Mouse (Mus musculus) gastrocnemius, adult 8-10 months (tissue): ENCODE results near the gene Scn5a. TPM values are rescaled to one million over a fixed set of nuclear protein-coding genes. Genes with fewer than 3 reads are reported as not detected.

Source experiments
- DNase-seq, 2 experiments: peaks; one replicate each; pipeline ENCODE4 v3.0.0; 2022; ENCODE audit warnings: low spot score in 2 of 2
- total RNA-seq, 4 experiments: library from RNA; stranded (reverse); gene quantifications; 2 replicates each; pipeline ENCODE4 v1.2.4; 2022

Scn5a gene
- total RNA-seq, 4 experiments from 2014 or later, result 0.05 to 0.17 (median 0.15) TPM

DNA sequence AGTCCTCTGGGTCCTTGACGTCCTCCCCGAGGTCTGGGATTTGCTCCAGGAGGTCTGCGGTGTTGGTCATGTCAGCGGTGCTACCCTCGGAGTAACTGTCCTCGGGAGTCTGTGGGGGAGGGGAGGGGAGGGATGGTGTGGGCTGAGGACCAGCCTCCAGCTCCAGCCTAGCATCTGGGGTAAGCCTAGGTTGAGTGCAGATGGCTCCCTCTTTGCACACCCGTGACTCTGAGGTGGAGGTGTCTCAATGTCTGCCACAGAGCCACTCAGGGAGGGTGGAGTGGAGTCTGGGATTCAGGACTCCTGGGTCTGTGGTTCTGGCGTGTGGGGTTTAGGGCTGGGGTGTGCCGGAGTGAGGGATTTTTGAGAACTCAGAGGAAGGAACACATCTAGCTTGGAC lies 65.8 kb downstream of the Scn5a start:
- no peak for DNase-seq

DNA sequence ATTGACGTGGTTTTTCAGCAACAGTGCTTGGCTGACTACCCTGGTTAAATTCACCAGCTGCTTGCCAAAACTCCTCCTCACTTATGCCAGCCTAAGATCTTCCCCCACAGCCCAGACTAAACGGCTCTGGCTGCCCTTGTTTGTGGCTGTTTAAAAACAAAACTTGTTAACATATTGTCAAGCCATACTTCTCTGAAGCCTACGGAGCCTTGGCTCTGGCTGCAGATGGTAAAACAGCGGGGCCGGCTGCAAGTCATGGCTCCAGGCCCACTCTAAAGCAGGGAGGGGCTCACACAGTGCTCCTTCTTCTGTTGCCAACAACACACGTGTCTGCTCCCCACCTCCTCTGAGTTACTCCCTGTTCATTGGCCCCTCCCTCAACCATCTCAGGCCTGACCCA lies 67.9 kb downstream of the Scn5a start:
- no peak for DNase-seq

DNA sequence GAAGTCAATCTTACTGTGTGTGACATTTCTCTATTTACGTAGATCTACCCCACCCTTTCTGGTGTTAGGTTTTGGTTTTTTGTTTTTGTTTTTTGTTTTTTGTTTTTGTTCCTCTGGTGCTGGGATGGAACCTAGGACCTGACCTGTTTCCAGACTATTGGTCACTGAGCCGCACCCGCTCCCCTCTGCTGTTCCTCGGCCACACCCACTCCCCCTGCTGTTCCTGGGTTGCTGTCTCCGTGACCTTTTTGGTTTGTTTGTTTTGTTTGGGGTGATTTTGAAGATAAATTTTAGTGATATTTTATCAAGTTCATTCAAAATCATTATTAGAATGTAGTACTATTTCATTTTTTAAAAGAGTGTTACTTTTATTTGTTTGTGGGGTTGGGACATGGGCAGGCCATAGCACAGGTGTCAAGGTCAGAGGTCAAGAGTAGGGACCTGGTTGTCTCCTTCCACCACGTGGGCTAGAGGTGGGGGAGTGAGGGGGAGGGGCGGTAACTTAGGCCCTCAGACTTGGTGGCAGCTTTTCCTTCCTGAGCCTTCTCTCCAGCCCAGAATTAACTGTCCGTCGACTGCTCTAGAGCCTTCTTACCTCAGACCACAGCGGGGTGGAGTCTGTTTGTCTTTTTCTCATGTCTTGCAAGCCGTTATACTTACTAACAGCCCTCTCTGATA lies 73.7 kb downstream of the Scn5a start:
- no peak for DNase-seq

DNA sequence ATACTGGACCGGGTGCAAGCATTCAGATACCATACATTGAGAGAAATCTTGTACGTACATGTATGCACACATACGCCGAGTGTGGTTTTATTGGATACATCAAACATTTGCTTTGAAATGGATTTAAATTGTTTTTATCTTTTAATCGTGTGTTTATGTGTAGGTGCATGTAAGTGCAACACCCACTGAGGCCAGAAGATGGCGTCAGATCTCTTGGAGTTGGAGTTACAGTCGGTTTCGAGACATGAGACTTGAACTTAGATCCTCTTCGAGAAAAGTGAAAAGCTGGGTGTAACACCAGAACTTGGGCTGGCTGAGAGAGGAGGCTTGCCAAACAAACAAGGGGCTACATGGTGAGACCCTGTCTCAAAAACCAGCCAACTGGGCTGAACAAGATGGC lies 75.2 kb downstream of the Scn5a start:
- no peak for DNase-seq

DNA sequence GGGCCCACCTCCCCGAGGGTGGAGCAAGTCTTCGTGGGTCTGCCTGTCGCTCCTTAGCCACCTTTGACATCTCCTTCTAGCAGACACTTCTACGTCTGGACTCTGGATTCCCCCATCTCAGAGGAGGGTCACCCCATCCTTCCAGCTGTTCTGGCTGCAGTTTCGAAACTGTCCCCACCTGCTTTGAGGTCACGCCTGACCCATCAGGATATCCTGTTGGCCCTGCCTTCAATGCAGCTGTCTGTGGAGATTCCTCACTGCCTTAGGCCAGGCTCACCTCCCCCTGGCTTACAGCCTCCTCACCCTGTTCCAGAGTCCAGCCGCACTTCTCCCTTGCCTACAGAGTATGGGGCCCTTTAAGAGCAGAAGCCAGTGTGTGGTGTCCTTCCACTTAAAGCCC lies 79.9 kb downstream of the Scn5a start:
- no peak for DNase-seq

DNA sequence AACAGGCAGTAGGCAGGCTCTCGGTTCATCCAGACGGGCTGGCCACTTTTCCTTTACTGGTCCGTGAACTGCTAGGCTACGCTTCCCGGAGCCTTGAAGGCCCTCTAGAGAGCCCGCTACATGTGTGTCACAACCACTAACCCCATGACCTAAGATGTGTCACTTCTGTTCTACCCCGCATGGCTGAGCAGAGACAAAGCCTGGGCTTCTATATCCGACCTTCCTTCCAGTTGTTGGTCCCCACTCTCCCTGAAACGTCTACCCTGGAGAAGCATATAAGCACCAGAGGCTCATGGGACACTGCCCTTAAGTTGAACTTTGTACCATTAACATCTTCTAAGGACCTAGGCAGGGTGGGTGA lies 80.6 kb downstream of the Scn5a start:
- DNase-seq, result no peak

DNA sequence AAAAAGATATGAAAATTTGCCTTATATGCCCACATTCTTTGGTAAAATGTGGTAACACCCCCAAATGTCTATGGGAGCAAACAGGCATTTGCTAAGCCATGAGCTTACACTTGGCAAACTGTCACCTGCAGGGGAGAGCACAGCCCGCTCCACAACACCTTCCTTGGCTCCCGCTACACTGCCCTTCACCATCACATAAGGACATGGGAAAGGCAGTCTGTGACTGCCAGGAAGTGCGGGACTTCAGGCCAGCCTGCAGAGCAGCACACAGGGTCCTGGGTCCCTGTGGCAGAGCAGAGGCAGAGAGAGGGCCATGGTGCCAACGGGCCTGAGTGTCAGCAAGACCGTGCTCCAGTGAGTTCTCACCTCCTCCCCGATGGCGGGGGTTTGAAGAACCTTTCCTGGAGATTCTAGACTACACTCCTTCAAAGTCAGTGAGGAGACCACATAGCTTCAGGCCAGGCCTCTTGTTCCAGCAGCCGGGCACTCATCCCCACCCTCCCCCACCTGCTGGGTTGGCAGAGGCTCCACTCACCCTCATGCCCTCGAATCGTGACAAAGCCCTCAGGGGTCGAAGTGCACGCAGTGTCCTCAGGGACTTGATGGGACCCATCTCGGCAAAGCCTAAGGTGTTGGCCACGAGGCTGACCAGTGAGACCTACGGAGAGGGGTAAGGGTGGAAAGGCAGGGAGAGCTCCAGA lies 81.1 kb downstream of the Scn5a start:
- DNase-seq, result no peak

DNA sequence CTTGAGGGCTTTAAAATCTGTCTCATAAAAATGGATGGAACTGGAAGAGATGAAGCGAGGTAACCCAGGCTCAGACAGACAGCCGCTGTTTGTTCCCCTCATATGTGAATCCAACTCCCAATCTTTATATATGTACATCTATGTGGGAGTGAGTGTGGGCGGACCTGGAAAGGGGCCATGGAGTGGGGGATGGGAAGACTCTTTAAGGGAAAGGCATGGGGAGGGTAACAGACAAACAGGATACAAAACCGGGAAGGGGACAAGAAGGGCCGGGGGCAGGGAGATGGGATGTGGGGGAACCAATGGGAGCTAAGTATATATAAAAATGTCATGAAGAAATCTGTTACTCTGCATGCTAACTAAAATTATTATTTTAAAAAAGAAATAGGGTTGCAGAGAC lies 81.9 kb downstream of the Scn5a start:
- DNase-seq, result no peak

DNA sequence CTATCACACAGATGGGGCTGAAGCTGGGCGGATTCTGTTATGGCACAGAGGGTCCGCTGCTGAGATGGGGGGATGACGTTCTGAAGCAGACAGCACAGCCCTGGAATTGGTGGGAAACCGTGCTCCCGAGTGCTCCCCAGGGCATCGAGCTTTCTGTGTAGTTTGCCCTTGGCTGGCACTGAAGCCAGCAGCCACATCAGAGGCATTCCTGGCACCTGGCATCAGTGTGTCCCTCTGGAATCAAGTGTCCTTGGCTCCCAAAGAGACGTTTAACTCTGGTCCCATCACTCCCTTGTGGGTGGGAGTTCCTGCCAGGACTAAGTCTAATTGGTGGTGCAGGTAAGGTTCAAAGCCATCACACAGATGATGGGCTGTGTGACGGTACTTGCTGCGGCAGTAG lies 82.5 kb downstream of the Scn5a start:
- no peak for DNase-seq

DNA sequence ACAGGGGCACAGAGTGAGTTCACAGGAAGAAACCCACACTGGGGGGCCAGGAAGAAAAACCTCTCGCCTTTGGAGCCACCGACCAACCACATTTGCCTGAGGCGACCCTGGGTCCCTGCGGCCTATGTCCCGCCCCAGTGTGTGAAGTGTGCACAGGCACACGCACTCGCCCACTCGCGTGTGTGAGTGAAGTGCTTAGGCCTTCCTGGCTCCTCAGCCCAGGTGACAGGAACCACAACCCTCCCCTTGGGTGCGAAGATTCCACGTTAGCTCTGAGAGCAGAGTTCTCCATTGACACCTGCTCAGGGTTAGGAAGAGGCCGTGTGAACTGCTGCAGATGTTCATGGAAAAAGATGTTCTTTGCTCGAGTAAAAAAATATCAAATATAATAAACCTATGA lies 93.9 kb downstream of the Scn5a start:
- DNase-seq, result no peak

DNA sequence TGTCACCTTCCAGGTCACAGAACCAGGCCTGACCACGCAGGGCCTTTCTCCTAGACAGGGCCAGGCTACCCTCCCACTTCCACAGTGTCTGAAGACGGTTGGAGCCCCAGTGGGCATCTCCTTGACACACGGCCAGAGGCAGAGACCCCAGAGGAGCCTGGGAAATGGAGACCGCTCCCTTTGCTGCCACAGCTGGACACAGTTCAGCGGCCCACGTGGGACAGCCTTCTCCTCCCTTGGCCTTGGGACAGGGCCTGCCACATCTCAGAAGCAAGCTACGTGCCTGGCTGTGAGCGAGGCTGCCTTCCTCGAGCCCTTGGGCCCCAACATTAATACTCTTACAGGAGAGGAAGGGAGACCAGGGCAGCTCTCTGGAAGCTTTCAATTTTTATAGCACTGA lies 94.4 kb downstream of the Scn5a start:
- DNase-seq, result no peak

DNA sequence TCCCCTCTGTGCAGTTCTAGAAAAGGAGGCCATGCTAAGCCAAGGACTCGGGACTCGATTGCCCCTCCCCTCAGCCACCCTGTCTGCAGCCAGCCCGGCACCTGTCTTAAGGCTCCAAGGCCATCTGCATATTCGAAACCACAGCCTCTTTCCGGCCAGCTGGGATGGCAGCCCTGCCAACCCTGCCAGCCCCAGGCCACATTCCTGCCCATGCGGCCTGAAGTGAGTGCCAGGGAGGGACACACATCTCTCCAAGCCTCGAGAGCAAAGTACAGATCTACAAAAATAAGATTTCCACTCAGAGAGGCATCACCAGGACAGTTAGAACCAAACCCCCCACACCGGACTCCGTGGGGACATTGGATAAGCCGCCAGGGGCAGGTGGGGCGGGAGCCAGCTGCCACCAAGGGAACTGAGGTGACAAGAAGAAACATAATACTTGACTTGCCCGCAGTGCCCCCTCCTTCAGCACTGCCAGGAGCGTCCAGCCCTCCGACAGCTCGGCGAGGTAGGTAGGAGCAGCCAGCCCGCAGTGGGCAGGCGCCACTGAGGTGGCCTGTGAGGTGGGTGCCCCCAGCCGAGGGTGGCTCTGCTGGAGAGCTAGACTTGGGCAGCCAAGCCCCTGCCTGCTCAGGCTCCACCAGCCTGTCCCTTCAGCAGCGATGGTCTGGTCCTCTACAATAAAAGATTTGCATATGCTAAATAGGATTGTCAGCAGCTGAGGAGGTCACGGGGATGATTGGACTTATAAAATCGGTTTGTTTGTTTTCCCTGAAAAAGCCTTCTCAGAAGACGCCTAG lies 95.1 kb downstream of the Scn5a start:
- peak; percentile 54 to 78 for DNase-seq

DNA sequence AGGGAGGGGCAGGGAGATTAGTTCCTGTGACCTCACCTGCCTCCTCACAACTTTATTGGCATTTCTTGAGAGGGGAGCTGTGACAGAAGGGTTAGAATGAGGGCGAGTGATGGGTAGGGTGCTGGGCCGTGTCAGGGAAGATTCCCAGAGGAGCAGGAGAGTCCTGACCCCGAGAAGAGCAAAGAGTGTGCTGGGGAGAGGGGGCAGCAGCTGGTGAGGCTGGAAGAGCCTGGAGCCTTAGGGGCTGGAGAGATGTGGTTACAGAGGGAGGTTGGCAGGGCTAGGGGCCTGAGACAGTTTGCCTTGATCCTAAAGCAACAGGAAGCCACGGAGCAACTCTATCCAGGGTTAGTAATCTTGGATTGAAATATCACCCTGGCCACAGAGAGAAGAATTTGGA lies 97.2 kb downstream of the Scn5a start:
- no peak for DNase-seq

DNA sequence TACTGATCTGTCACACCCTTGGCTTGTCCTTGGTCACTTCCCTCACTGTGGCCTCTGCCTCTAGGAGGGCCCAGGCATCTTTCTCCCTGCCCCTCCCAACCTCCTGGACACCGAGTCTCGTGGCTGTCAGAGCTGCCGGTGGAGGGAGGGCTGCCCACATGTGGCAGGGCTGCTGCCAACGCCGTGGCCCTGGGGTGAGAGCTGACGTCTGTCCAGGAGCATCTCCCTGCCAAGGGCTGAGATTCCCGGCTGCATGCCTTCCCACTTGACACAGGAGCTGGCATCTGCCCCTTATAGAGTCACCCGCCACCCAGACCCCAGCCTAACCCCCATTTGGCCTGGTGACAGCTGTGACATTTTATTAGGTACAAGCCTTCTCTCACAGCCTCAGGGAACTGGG lies 99.5 kb downstream of the Scn5a start:
- peak; percentile 47 to 75 for DNase-seq

DNA sequence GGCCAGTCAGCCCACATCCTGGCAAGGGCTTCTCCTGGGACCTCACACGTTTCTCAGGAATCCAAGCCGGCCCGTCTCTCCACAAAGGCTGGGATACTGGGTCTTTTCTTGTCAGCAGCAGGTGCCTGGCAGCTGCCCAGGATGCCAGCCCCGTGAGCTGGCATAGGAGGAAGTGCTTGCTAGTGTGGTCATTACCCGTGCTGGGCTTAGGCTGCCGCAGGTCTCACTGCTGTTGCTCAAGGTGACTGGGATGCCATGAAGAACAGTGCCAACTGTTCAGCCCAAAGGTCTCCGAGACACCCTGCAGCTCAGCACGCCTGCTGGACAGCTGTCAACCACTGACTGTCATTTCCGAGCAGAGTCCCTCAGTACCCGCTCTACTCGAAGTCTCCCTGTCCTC lies 100.5 kb downstream of the Scn5a start:
- no peak for DNase-seq

DNA sequence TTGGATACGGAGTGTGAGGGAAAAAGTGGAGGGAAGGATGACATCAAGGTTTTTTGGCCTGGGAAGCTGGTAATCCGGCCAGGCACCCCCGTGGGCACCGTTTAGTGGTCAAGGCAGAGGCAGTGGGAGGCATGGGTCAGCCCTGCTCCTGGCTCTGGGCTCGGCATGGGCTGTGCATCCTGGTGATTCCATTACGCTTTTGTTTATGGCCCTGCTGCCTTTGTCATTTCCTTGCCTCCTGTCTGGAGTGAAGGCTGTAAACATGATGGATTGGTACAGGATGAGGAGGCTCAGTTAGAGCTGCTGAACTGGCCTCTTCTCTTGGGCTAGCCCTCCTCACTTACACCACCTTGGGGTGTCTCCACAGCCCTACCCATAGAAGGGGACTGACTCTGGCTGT lies 101.1 kb downstream of the Scn5a start:
- no peak for DNase-seq

DNA sequence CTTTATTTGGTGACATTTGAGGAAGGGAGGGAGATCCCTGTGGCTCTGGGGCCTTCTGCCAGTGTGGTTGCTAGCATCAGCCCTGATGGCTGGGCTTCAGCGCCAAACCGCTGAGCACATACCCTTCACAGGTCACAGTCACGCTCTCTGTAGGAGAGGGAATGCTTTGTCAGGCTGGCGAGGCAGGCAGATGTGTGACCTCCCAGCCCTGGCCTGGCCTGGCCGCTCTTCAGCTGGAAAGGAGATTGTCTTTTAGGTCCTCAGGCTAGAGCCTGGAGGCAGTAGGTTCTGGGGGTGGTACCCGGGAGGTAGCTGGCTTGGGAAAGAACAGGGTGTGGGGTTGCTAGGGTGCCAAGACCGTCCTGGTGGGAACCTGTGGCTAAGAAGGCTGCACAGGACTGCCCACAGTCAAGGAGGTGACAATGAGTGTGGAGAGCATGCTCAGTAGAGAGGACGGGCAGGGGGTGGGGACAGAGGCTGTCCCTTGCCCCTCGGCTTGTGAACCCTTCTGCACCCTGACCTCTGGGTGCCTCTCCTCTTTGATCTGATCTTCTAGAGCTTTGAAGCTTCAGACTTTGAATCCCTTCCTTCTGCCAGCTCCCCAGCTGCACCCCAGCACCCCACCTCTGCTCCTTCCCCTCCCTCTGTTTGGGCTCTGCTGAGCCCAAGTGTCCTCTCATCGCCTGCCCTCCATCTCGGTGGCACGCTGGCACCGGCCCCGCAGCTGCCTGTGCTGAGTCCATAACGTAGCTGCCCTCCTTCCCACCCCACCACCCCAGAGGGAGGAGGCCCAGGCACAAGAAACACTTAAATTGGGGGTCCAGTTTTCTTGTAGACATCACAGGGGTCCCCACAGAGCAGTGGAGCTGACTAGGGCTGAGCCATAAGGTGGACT lies 103.9 kb downstream of the Scn5a start:
- no peak for DNase-seq

DNA sequence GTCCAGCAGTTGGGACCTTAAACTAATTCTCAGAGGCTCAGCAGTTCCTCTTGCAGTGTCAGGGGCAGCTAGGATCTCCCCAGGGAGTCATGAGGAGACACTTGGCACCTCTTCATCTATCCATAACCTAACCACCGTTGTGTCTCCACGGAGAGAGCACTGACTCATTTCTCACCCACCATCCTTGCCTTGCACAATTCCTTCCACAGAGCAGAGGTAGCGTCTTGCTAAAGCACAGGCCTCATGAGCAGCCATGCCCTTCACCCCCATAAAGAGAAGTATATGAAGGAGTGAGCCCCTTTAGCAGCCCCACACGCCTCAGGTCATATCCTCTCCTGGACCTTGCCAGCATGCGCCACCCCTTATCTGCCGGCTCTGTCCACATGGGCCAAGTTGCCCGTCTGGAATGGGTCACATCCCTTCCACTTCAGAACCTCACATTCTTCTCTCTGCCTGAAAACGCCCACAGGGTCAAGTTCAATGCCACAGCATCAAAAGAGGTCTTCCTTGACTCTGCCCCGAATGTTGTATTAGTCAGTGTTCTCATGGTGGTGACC lies 105.1 kb downstream of the Scn5a start:
- DNase-seq, result no peak

DNA sequence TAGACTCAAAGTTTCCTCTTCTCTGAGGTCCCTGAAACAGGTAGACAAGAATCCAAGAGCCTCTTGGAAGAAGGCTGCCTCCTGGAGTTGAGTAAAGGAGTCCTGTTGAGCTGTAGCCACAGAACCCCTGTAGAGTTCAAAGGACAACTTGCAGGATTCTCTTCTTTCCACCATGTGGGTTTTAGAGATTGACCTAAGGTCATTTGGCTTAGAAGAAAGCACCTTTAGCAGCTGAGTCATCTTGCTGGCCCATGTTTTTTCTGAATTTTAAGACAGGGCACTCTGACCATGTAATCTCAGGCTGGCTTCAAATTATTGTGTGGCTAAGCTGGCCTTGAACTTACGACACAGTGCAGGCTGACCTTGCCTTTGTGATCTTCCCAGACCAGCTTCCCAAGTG lies 105.8 kb downstream of the Scn5a start:
- DNase-seq, result no peak

DNA sequence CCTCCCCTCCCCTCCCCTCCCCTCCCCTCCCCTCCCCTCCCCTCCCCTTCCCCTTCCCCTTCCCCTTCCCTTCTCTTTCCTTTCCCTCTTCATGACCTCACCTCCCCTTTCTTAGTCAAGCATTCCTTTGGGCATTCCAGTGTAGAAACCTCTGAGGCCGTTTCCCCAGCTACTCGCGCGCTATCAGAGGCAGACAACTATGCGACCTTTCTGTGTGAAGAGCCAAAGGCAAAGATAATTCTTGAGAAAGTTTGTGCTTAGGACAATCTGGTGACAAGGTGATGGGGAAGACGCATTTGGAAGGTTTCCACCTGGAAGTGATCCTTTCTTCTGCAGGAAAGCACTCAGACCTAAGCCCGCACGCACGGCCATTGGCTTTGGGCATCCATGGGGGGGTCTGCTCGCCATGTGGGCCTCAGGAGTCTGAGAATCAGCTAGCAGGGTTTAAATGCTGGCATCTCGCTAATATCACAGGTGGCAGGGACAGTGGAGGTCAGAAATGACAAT lies 106.4 kb downstream of the Scn5a start:
- DNase-seq, result no peak

DNA sequence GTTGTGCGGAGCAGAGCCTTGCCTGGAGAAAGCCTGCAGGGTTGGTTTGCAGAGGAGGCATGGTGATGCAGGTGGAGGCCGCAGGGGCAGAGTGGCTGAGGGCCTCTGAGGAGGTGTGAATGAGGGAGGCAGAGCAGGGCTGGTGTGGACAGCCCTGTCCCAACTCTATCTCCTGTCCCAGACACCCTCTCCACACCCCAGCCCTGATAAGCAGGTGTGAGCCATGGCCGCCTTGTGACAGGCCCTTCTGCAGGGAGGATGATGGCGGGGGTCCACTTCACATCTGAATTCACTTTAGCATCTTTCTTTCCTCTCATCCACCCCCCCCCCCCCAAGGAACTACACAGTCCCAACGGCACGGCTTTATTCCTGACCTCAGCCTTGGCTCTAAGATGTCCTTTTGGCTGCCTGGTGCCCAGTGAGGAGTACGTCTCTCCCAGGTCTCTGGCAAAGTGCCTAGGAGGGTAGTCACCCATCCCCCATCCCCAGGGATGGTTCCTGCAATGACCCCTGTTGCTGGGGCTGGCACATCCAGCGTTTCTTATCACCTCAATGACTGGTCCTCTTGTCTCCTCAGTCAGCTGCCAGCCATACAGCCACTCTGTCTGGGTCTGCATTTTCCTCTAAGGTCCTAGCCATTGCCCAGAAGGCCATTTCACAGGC lies 109.0 kb downstream of the Scn5a start:
- no peak for DNase-seq
